Mouse (Mus musculus) MEL (cell line): ENCODE data around the gene Zfp568.

Experiments used
- CTCF ChIP-seq, 3 experiments: IDR thresholded peaks in 2 of 3; conservative IDR thresholded peaks in 1 of 3; 2 replicates each; pipeline ENCODE4 v1.5.1; 2011 to 2012; ENCODE audit warnings: low read length in 3 of 3, low read depth in 2 of 3, mild to moderate bottlenecking in 2 of 3, improper control_type of control experiment in 1 of 3, inconsistent platforms in 1 of 3, mixed read lengths in 1 of 3, moderate library complexity in 1 of 3; ENCODE audit not compliant: control insufficient read depth in 1 of 3, insufficient read depth in 1 of 3, poor library complexity in 1 of 3, severe bottlenecking in 1 of 3
- E2F4 ChIP-seq: IDR thresholded peaks from 2 replicates; pipeline ENCODE4 v1.6.1; 2011; ENCODE audit warnings: low read depth, low read length, improper control_type of control experiment, borderline replicate concordance
- GABPA ChIP-seq: IDR thresholded peaks from 2 replicates; pipeline ENCODE4 v1.6.1; 2012; ENCODE audit warnings: low read depth, mild to moderate bottlenecking, inconsistent platforms, low read length, improper control_type of control experiment, moderate library complexity
- HCFC1 ChIP-seq: IDR thresholded peaks from 2 replicates; pipeline ENCODE4 v1.6.1; 2012; ENCODE audit warnings: low read depth, mild to moderate bottlenecking, inconsistent platforms, low read length, improper control_type of control experiment, moderate library complexity
- JUND ChIP-seq: IDR thresholded peaks from 2 replicates; pipeline ENCODE4 v1.6.1; 2011; ENCODE audit warnings: low read depth, mild to moderate bottlenecking, improper control_type of control experiment, low read length
- POLR2A ChIP-seq, 2 experiments: IDR thresholded peaks; 2 replicates each; pipeline ENCODE4 v1.6.1; 2011 to 2012; ENCODE audit warnings: low read length in 2 of 2, mild to moderate bottlenecking in 2 of 2, control low read depth in 1 of 2, improper control_type of control experiment in 1 of 2, low read depth in 1 of 2, moderate library complexity in 1 of 2; ENCODE audit not compliant: control insufficient read depth in 1 of 2, insufficient read depth in 1 of 2, poor library complexity in 1 of 2
- POLR2AphosphoS2 ChIP-seq: IDR thresholded peaks from 2 replicates; pipeline ENCODE4 v1.6.1; 2011; ENCODE audit warnings: low read length, improper control_type of control experiment
- RAD21 ChIP-seq: IDR thresholded peaks from 2 replicates; pipeline ENCODE4 v1.6.1; 2011; ENCODE audit warnings: mild to moderate bottlenecking, low read depth, low read length, improper control_type of control experiment
- SIN3A ChIP-seq: IDR thresholded peaks from 2 replicates; pipeline ENCODE4 v1.6.1; 2012; ENCODE audit warnings: low read length, improper control_type of control experiment, inconsistent platforms
- UBTF ChIP-seq: IDR thresholded peaks from 2 replicates; pipeline ENCODE4 v1.6.1; 2012; ENCODE audit warnings: low read depth, mild to moderate bottlenecking, inconsistent platforms, low read length, improper control_type of control experiment, moderate library complexity, borderline replicate concordance; ENCODE audit not compliant: insufficient read depth
- USF1 ChIP-seq: IDR thresholded peaks from 2 replicates; pipeline ENCODE4 v1.6.1; 2014; ENCODE audit warnings: low read depth, mild to moderate bottlenecking, inconsistent platforms, low read length, improper control_type of control experiment, moderate library complexity
- ZC3H11A ChIP-seq: IDR thresholded peaks from 2 replicates; pipeline ENCODE4 v1.6.1; 2012; ENCODE audit warnings: low read depth, mild to moderate bottlenecking, inconsistent platforms, low read length, improper control_type of control experiment
- ZNF384 ChIP-seq: IDR thresholded peaks from 2 replicates; pipeline ENCODE4 v1.6.1; 2012; ENCODE audit warnings: low read depth, mild to moderate bottlenecking, inconsistent platforms, low read length, improper control_type of control experiment

DNA sequence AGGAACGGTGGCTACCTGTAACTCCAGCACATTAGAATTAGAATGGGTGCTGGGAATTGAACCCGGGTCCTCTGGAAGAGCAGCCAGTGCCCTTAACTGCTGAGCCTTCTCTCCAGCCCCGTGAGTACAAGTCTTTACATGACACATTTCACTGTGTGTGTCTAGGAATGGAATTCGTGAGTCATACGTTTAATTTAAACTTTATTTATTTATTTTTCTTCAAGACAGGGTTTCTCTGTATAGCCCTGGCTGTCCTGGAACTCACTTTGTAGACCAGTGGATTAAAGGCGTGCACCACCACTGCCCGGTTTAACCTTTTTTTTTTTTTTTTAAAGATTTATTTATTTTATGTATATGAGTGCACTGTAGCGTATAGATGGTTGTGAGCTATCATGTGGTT is 11.4 kb downstream of the Zfp568 start:
- TF ChIP-seq CTCF (IDR thresholded peaks at IDR 0.05 in 2 of 3, conservative IDR thresholded peaks at IDR 0.05 in 1 of 3; ENCODE audit: control insufficient read depth in 1 of 3, insufficient read depth in 1 of 3, low read depth in 2 of 3, low read length in 3 of 3, poor library complexity in 1 of 3, severe bottlenecking in 1 of 3) (no peak), ZC3H11A (no peak), ZNF384 (no peak), POLR2A (IDR thresholded peaks at IDR 0.05; ENCODE audit: control insufficient read depth in 1 of 2, insufficient read depth in 1 of 2, low read depth in 1 of 2, low read length in 2 of 2, poor library complexity in 1 of 2) (no peak), E2F4 (no peak), UBTF (no peak), HCFC1 (no peak), JUND (no peak), RAD21 (no peak), POLR2AphosphoS2 (no peak), SIN3A (no peak), USF1 (no peak), GABPA (no peak)
